Mouse (Mus musculus): Measurements from ENCODE around the gene Ppp1r9b. TPM values are rescaled to one million over a fixed set of nuclear protein-coding genes. Genes with fewer than 3 reads are reported as not detected.
"Not testable (repeated sequence)": the region's sequence is repeated elsewhere in the genome, so short reads cannot be mapped to it uniquely, and the experiment has no call there.

Ppp1r9b gene
- polyA plus RNA-seq, 1 experiment, result 31.4 TPM

GRCm38 (mm10) chr11:95009629-95010014 lies 18.8 kb downstream of the Ppp1r9b start, which contains the start of gene Samd14:
Gene Samd14 (plus strand): TSS chr11:95009879.
- peak within 1 kb of the TSS; percentile 97 for H3K4me3 ChIP-seq (replicated peaks)
- H3K27me3 ChIP-seq (ENCODE audit: control insufficient read depth), result peaks cover 4% of the 10 kb centered on the region; the same call in 1 of the 2 replicates
- H3K9me3 ChIP-seq (ENCODE audit: control insufficient read depth, low read length), result no peaks in the 10 kb centered on the region
- H3K36me3 ChIP-seq (ENCODE audit: control insufficient read depth), result peaks cover 60% of the 10 kb centered on the region
- H3K4me1 ChIP-seq (ENCODE audit: control insufficient read depth), result peaks cover 82% of the 10 kb centered on the region
- TF ChIP-seq TAL1 (IDR thresholded peaks at IDR 0.05; ENCODE audit: low read length) (no peak), GATA1 (IDR thresholded peaks at IDR 0.05; ENCODE audit: low read length) (no peak)

DNA sequence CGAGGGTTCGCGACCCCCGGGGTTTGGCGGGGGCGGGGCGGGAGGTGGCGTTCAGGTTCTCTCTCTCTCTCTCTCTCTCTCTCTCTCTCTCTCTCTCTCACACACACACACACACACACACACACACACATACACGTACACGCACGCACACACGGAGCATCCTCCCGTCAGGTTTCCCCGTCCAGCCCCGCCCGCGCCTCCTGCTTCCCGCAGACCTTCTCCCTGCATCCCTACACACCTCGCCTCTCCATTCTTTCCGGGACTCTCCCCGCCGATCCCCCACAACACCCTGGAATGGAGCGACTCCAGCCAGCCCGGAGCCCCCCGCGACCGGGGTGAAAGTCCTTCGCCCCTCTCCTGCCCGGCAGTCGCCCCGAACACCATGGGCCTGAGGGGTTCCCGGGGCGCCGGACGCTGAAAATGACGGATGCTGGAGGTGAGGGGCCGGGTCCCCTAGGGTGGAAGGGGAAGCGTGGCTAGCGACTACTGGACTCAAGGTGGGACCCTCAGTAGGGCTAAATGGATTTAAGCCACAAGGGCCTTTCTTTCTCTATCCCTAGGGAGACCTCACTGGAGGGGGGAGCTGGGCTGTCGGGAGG lies 19.4 kb downstream of the Ppp1r9b start:
- H3K36me3 ChIP-seq (ENCODE audit: control insufficient read depth), result peaks cover 60% of the 10 kb centered on the region
- peaks cover 82% of the 10 kb centered on the region for H3K4me1 ChIP-seq (ENCODE audit: control insufficient read depth)
- peak overlapping the region; percentile 97 for H3K4me3 ChIP-seq (replicated peaks)
- no peaks in the 10 kb centered on the region for H3K9me3 ChIP-seq (ENCODE audit: control insufficient read depth, low read length)
- TF ChIP-seq GATA1 (IDR thresholded peaks at IDR 0.05; ENCODE audit: low read length), result no peak
- no peak for TF ChIP-seq TAL1 (IDR thresholded peaks at IDR 0.05; ENCODE audit: low read length)
- peaks cover 4% of the 10 kb centered on the region; the same call in 1 of the 2 replicates for H3K27me3 ChIP-seq (ENCODE audit: control insufficient read depth)

DNA sequence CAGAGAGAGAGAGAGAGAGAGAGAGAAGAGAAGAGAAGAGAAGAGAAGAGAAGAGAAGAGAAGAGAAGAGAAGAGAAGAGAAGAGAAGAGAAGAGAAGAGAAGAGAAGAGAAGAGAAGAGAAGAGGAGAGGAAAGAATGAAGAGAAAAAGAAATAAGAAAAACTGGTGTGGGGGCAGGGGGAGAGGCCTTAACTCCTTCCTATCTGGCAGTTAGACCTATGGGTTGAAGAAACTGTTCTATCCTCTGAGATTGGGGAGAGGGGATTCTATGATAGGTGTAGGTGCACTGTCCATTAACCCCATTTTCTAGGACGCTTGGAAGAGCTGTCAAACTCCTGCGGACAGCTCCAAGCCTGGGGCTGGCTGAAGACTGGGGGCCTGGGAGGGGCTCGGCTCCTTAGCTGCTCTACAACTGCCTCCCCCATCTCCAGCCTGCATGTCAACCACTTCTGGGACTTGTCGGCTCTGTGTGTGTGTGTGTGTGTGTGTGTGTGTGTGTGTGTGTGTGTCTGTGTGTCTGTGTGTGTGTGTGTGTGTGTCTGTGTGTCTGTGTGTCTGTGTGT lies 20.1 kb downstream of the Ppp1r9b start:
- H3K36me3 ChIP-seq (ENCODE audit: control insufficient read depth), result peaks cover 60% of the 10 kb centered on the region
- H3K4me1 ChIP-seq (ENCODE audit: control insufficient read depth), result peaks cover 82% of the 10 kb centered on the region
- not testable (repeated sequence) for H3K27me3 ChIP-seq (ENCODE audit: control insufficient read depth); H3K9me3 ChIP-seq (ENCODE audit: control insufficient read depth, low read length)
- peak overlapping the region; percentile 97 for H3K4me3 ChIP-seq (replicated peaks)

- Histone ChIP-seq H3K27me3 (ENCODE audit: control insufficient read depth) (peaks cover 4% of the 10 kb centered on the region; the same call in 1 of the 2 replicates), H3K4me1 (ENCODE audit: control insufficient read depth) (peaks cover 82% of the 10 kb centered on the region), H3K36me3 (ENCODE audit: control insufficient read depth) (peaks cover 62% of the 10 kb centered on the region), H3K4me3 (replicated peaks) (peak overlapping the region; percentile 97), H3K9me3 (ENCODE audit: control insufficient read depth, low read length) (no peaks in the 10 kb centered on the region)
- TF ChIP-seq TAL1 (IDR thresholded peaks at IDR 0.05; ENCODE audit: low read length) (no peak), GATA1 (IDR thresholded peaks at IDR 0.05; ENCODE audit: low read length) (no peak)
Observed at GRCm38 (mm10) chr11:95011416-95011815, 20.6 kb downstream of the Ppp1r9b start.

DNA sequence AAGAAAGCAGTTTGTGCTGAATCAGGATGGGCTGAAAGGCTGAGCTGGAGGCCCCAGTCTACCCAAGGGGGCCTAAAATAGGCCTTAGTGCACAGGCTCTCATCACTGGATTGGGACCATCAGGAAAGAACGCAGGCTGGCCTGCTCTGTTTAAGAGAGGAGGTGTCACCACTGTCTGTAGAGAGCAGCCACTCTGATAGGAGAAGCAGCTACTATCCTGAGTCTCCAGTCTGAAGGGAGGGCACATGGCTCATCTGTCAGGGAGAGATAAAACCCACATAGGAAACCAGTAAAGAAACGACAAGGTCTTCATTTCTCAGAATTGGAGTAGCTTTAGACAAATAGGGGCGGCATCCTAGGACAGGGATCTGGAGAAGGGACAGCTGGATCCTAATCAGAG lies 21.2 kb downstream of the Ppp1r9b start:
- H3K4me1 ChIP-seq (ENCODE audit: control insufficient read depth), result peaks cover 82% of the 10 kb centered on the region
- peaks cover 69% of the 10 kb centered on the region for H3K36me3 ChIP-seq (ENCODE audit: control insufficient read depth)
- H3K9me3 ChIP-seq (ENCODE audit: control insufficient read depth, low read length), result no peaks in the 10 kb centered on the region
- TF ChIP-seq TAL1 (IDR thresholded peaks at IDR 0.05; ENCODE audit: low read length) (peak; percentile 98), GATA1 (IDR thresholded peaks at IDR 0.05; ENCODE audit: low read length) (peak; percentile 99)
- H3K4me3 ChIP-seq (replicated peaks), result peak overlapping the region; percentile 97
- H3K27me3 ChIP-seq (ENCODE audit: control insufficient read depth), result peaks cover 4% of the 10 kb centered on the region; the same call in 1 of the 2 replicates

DNA sequence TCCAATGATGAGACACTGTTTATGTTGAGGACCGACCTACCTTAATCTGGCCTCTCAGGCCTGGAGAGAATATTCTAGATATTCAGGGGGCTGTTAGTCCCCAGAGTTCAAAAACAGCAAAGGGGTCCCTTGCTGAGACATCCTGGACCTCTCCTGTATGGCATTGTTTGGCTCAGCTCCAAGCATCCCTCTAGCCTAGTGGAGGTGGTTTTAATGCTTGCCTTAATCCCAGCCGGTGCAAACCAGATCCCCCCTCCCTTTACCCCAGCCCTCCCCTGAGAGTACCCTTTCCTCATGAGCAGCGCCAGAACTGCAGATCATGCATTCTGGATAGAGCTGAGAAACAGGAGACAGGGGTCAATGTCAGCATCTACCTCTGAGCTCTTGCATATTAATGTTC lies 21.7 kb downstream of the Ppp1r9b start:
- peak overlapping the region; percentile 97 for H3K4me3 ChIP-seq (replicated peaks)
- TF ChIP-seq TAL1 (IDR thresholded peaks at IDR 0.05; ENCODE audit: low read length), result no peak
- TF ChIP-seq GATA1 (IDR thresholded peaks at IDR 0.05; ENCODE audit: low read length), result no peak
- peaks cover 70% of the 10 kb centered on the region for H3K36me3 ChIP-seq (ENCODE audit: control insufficient read depth)
- H3K4me1 ChIP-seq (ENCODE audit: control insufficient read depth), result peaks cover 82% of the 10 kb centered on the region
- no peaks in the 10 kb centered on the region for H3K9me3 ChIP-seq (ENCODE audit: control insufficient read depth, low read length)
- peaks cover 4% of the 10 kb centered on the region; the same call in 1 of the 2 replicates for H3K27me3 ChIP-seq (ENCODE audit: control insufficient read depth)

DNA sequence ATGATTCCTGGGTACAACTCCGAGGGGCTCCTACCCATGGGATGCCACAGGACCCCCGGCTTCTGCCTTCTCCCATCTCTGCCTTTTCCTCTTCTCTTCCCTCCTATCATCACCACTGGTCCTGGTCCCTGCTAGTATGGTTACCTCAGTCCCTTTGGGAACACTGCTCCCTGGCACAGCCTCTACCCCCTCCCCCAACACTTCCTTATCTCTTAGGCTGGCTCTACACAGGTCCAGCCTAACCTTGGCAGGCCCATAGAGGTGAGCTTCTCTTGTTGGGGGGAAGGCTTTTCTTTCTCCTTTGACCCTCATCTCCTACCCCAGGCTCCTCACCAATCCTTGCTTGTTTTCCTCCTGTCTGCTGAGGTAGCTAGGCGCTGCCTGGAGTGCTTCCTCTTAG lies 24.6 kb downstream of the Ppp1r9b start:
- Histone ChIP-seq H3K9me3 (ENCODE audit: control insufficient read depth, low read length) (no peaks in the 10 kb centered on the region), H3K4me1 (ENCODE audit: control insufficient read depth) (peaks cover 89% of the 10 kb centered on the region), H3K36me3 (ENCODE audit: control insufficient read depth) (peaks cover 90% of the 10 kb centered on the region), H3K27me3 (ENCODE audit: control insufficient read depth) (peaks cover 11% of the 10 kb centered on the region; the same call in 1 of the 2 replicates), H3K4me3 (replicated peaks) (peak overlapping the region; percentile 31)
- TF ChIP-seq TAL1 (IDR thresholded peaks at IDR 0.05; ENCODE audit: low read length), result no peak
- TF ChIP-seq GATA1 (IDR thresholded peaks at IDR 0.05; ENCODE audit: low read length), result no peak

GRCm38 (mm10) chr11:95022237-95022992 lies 31.6 kb downstream of the Ppp1r9b start:
- H3K9me3 ChIP-seq (ENCODE audit: control insufficient read depth, low read length), result no peaks in the 10 kb centered on the region
- peaks cover 76% of the 10 kb centered on the region for H3K4me1 ChIP-seq (ENCODE audit: control insufficient read depth)
- peaks cover 98% of the 10 kb centered on the region for H3K36me3 ChIP-seq (ENCODE audit: control insufficient read depth)
- H3K27me3 ChIP-seq (ENCODE audit: control insufficient read depth), result peaks cover 11% of the 10 kb centered on the region; the same call in 1 of the 2 replicates
- TF ChIP-seq GATA1 (IDR thresholded peaks at IDR 0.05; ENCODE audit: low read length) (no peak), TAL1 (IDR thresholded peaks at IDR 0.05; ENCODE audit: low read length) (no peak)
- H3K4me3 ChIP-seq (replicated peaks), result no peak overlapping the region

- Histone ChIP-seq H3K36me3 (ENCODE audit: control insufficient read depth) (peaks cover 89% of the 10 kb centered on the region), H3K4me1 (ENCODE audit: control insufficient read depth) (peaks cover 66% of the 10 kb centered on the region), H3K27me3 (ENCODE audit: control insufficient read depth) (peaks cover 11% of the 10 kb centered on the region; the same call in 1 of the 2 replicates), H3K9me3 (ENCODE audit: control insufficient read depth, low read length) (no peaks in the 10 kb centered on the region), H3K4me3 (replicated peaks) (no peak overlapping the region)
- TF ChIP-seq GATA1 (IDR thresholded peaks at IDR 0.05; ENCODE audit: low read length) (no peak), TAL1 (IDR thresholded peaks at IDR 0.05; ENCODE audit: low read length) (no peak)
Observed at GRCm38 (mm10) chr11:95023481-95023880, 32.6 kb downstream of the Ppp1r9b start.
